Mouse (Mus musculus) embryonic facial prominence, embryonic 11.5 days (tissue): ENCODE measurements around the gene Cacna2d3. TPM values are rescaled to one million over a fixed set of nuclear protein-coding genes. Genes with fewer than 3 reads are reported as not detected.

Experiments
- ATAC-seq: fragments of 200-750 bp; cut with Nextera tagmentation; replicated peaks from 2 replicates; pipeline ENCODE4 v1.8.0; 2017; ENCODE audit warnings: low read depth; ENCODE audit not compliant: insufficient number of reproducible peaks, low FRiP score, low TSS enrichment
- DNase-seq: peaks from one replicate; pipeline ENCODE4 v3.0.0-alpha.2; 2015; ENCODE audit warnings: low spot score
- H3K27ac ChIP-seq: fragments of 300-500 bp; sonication (generic); replicated peaks from 2 replicates; pipeline ENCODE4 v1.5.1; 2014; ENCODE audit warnings: mild to moderate bottlenecking, low read depth, low read length, control low read depth
- H3K27me3 ChIP-seq: fragments of 300-500 bp; sonication (generic); 2 replicates; pipeline ENCODE4 v1.6.1; 2014; ENCODE audit warnings: mild to moderate bottlenecking, low read length, moderate library complexity, mixed read lengths; ENCODE audit not compliant: control insufficient read depth, insufficient read depth
- H3K36me3 ChIP-seq: fragments of 300-500 bp; sonication (generic); replicated peaks from 2 replicates; pipeline ENCODE4 v1.6.1; 2014; ENCODE audit warnings: low read depth, mild to moderate bottlenecking, low read length, moderate library complexity, mixed read lengths; ENCODE audit not compliant: control insufficient read depth, insufficient read depth
- H3K4me1 ChIP-seq: fragments of 300-500 bp; sonication (generic); 2 replicates; pipeline ENCODE4 v1.6.1; 2014; ENCODE audit warnings: low read length, mixed read lengths; ENCODE audit not compliant: control insufficient read depth, insufficient read depth
- H3K4me2 ChIP-seq: fragments of 300-500 bp; sonication (generic); 2 replicates; pipeline ENCODE4 v1.6.1; 2014; ENCODE audit warnings: low read depth, mild to moderate bottlenecking, control low read depth, low read length, moderate library complexity
- H3K4me3 ChIP-seq: fragments of 300-500 bp; sonication (generic); 2 replicates; pipeline ENCODE4 v1.5.1; 2014; ENCODE audit warnings: low read depth, low read length, control low read depth
- H3K9ac ChIP-seq: fragments of 300-500 bp; sonication (generic); replicated peaks from 2 replicates; pipeline ENCODE4 v1.6.1; 2014; ENCODE audit warnings: mild to moderate bottlenecking, control low read depth, low read length
- H3K9me3 ChIP-seq: fragments of 300-500 bp; sonication (generic); replicated peaks from 2 replicates; pipeline ENCODE4 v1.6.1; 2016; ENCODE audit warnings: mild to moderate bottlenecking, low read length, inconsistent platforms, mixed read lengths; ENCODE audit not compliant: control insufficient read depth
- WGBS: fragments of 180-500 bp; shearing (Covaris S2); extraction: QIAGEN DNeasy Blood & Tissue Kit; methylation state at CpG from one replicate; pipeline ENCODE4 v1.1.7; 2014; 5-methylcytosine and 5-hydroxymethylcytosine counted together
- polyA plus RNA-seq: library from polyadenylated mRNA; unstranded; fragments of >200 nt; fragmentation: Nextera tagmentation; extraction: Ambion mirVana; gene quantifications from 2 replicates; pipeline ENCODE4 v1.2.1, GENCODE M21; 2014

Cacna2d3 gene
- polyA plus RNA-seq, 1 experiment from 2014 or later, result 4.0 TPM

DNA sequence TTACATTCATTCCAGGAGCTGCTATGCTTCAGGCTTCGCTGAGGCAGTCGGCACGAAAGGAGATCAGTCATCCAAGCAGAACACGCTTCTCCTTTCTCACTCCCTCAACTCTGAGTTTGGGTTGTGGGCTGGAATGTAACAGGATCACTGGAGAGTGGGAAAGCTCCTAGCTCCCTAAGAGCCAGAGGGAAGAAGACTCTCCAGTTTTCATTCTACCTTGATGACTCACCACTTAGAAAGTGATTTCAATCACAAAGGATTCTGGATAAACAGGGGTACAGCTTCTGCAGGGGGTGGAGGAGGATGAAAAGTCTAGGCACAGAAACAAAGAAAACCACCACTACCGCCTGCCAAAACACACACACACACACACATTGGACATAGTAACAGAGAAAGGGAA lies 760.3 kb downstream of the Cacna2d3 start:
- H3K27ac ChIP-seq, result no peak overlapping the region
- H3K9ac ChIP-seq, result no peak overlapping the region
- H3K4me3 ChIP-seq, result no peak overlapping the region
- ATAC-seq, result no peak
- H3K36me3 ChIP-seq, result no peaks in the 10 kb centered on the region
- WGBS, result 63% methylated on average over 5 of the region's 5 CpGs
- H3K4me1 ChIP-seq, result no peaks in the 10 kb centered on the region
- no peaks in the 10 kb centered on the region for H3K9me3 ChIP-seq
- no peak for DNase-seq
- no peaks in the 10 kb centered on the region for H3K27me3 ChIP-seq
- no peak overlapping the region for H3K4me2 ChIP-seq

DNA sequence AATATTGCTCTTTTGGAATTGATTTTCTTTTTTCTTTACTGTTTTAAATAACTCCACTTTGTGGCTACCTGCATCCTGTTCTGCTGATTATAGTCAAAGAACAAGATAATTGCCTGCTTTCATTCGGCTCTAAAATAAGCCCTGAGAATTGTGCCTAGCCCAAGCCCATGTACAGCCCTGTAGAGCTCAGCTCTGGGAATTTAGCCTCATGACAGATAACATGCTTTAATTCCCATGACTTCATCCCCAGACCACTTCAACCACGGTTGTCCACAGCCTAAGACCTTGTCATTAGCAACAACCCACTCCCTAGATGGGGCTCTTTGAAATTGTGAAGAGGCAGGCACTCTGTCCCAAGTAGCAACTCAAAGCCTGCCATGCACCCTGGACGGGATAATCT lies 762.6 kb downstream of the Cacna2d3 start:
- ATAC-seq (no peak), DNase-seq (no peak)
- WGBS, result 51% methylated on average over 3 of the region's 3 CpGs
- no peak overlapping the region for H3K9ac ChIP-seq
- no peaks in the 10 kb centered on the region for H3K27me3 ChIP-seq
- H3K4me1 ChIP-seq, result peaks cover 3% of the 10 kb centered on the region
- H3K27ac ChIP-seq, result no peak overlapping the region
- no peaks in the 10 kb centered on the region for H3K9me3 ChIP-seq
- H3K36me3 ChIP-seq, result no peaks in the 10 kb centered on the region
- H3K4me3 ChIP-seq, result no peak overlapping the region
- no peak overlapping the region for H3K4me2 ChIP-seq

DNA sequence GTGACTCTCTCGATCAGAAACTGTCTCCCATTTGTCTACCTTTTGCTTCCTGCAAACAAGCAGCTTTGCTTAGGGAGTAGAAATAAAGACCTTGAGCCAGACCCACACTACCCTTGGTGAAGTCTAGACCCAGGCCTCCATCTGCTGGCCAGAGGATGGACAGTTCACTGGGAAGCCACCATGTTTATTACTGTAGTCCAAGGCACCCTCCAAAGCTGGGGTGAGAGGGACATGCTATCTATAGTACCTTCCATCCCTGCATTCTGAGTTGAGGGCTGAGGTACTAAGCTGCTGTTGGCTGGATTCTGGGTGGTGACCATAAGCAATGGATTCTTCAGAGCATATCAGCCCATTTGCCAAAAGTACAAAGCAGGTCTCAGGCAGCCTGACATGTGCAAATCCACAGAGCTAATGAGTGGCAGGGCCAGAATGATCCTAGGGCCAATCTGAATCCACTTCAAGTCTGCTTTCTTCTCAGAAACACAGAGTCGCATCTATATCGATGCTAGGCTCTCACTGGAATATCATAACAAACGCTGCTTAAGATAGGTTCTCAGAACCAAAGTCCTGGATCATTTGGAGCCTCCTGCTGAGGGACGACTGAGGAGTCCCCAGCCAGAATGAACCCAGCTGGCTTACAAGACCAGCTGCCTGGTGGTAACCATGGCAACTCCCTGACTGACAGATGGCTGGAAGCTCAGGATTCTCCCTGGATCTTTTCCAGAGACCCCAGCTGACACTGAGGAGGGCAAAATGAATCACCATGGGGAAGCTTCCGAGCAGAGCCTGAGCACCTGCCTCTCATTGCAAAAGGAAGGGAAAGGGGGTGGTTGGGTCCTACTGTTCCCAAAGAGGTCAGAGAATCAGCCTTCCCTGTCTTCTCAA lies 763.3 kb downstream of the Cacna2d3 start:
- no peak overlapping the region for H3K27ac ChIP-seq
- 21% methylated on average over 6 of the region's 6 CpGs for WGBS
- ATAC-seq (peak; percentile 85), DNase-seq (peak; percentile 85)
- no peak overlapping the region for H3K4me3 ChIP-seq
- H3K27me3 ChIP-seq, result no peaks in the 10 kb centered on the region
- H3K4me2 ChIP-seq, result no peak overlapping the region
- no peaks in the 10 kb centered on the region for H3K9me3 ChIP-seq
- H3K36me3 ChIP-seq, result no peaks in the 10 kb centered on the region
- H3K9ac ChIP-seq, result no peak overlapping the region
- H3K4me1 ChIP-seq, result peaks cover 3% of the 10 kb centered on the region

DNA sequence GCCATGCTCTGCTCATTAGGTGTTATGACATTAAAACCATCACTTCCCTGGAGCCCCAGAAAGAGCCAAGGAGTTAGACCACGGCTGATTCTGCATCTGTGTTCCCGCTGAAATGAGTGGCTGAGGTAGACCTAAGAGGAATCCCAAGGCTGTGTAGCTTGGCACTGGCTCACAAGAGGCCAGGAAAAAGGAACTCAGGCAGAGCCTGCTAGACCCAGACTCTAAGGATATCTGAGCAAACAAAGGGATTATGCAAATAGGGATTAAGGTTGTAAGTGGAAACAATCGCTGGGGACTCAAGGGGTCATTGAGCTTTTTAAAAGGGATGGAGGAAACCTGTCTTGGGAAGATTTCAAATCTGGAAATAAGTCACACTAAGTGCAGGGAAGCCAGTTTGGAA lies 766.5 kb downstream of the Cacna2d3 start:
- Histone ChIP-seq H3K36me3 (no peaks in the 10 kb centered on the region), H3K27ac (no peak overlapping the region), H3K4me3 (no peak overlapping the region), H3K4me2 (no peak overlapping the region), H3K27me3 (no peaks in the 10 kb centered on the region), H3K9me3 (no peaks in the 10 kb centered on the region), H3K9ac (no peak overlapping the region), H3K4me1 (peaks cover 3% of the 10 kb centered on the region)
- no peak for ATAC-seq
- peak; percentile 33 for DNase-seq
- WGBS, result 6% methylated on average over 3 of the region's 3 CpGs

DNA sequence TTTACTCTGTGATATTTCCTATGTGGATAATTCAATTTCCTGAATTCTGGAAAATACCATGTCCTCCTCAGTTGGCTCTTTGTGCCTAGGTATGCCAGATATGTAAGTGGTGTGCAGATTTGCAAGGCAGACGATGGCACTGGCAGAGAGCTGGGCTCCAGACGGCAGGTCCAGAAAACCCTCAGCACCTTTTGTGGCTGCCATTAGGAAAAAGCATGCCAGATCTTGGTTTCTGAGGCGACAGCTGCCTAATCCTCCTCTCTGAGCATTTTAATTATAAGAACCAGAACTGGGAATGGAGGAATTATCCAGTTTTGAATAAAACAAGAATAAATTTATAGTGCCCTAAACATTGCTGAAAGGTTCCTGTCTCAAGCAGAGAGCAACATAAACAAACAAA lies 767.1 kb downstream of the Cacna2d3 start:
- no peaks in the 10 kb centered on the region for H3K9me3 ChIP-seq
- no peaks in the 10 kb centered on the region for H3K36me3 ChIP-seq
- no peak for ATAC-seq
- 11% methylated on average over 3 of the region's 3 CpGs for WGBS
- H3K9ac ChIP-seq, result no peak overlapping the region
- no peak overlapping the region for H3K27ac ChIP-seq
- H3K4me2 ChIP-seq, result no peak overlapping the region
- no peak overlapping the region for H3K4me3 ChIP-seq
- peaks cover 3% of the 10 kb centered on the region for H3K4me1 ChIP-seq
- H3K27me3 ChIP-seq, result no peaks in the 10 kb centered on the region
- DNase-seq, result peak; percentile 32

DNA sequence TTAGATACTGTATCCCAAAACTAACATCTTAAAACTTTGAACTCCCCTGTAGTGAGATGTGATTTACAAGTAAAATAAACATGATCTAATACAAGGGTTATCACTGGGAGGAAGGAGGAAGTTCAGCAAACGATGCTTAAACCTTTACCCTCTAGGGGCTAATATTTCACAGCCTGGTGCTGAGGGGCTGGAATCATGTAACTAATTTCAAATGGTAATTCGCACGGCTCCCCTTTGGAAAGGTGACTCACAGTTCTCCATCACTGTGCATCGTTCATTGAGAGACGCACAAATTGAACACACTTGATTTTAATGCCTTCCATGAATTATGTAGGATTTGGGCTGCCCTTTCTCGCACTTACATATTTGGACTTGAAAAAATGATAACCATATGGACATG lies 767.6 kb downstream of the Cacna2d3 start:
- no peak overlapping the region for H3K4me3 ChIP-seq
- 26% methylated on average over 6 of the region's 6 CpGs for WGBS
- no peaks in the 10 kb centered on the region for H3K27me3 ChIP-seq
- no peak overlapping the region for H3K9ac ChIP-seq
- H3K4me1 ChIP-seq, result peaks cover 3% of the 10 kb centered on the region
- ATAC-seq (no peak), DNase-seq (peak; percentile 61)
- no peaks in the 10 kb centered on the region for H3K9me3 ChIP-seq
- H3K27ac ChIP-seq, result no peak overlapping the region
- H3K36me3 ChIP-seq, result no peaks in the 10 kb centered on the region
- no peak overlapping the region for H3K4me2 ChIP-seq

DNA sequence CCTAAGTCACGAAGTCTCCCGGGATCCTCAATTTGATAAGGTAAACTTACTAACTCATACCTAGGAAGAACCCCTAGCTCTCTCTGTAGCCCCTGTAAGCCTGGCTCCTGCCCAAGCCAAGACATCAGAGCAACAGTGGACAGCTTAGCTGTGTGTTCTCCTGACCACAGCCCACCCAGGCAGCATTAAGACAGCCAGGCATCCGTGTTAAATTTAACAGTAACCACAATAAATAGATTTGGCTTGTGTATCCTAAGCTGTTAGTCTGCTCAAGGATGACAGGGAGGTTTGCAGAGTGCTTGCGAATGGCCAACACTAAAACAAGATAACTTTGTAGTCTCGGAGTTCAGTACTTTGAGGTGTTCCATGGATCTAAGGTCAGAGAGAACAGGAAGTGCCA lies 768.3 kb downstream of the Cacna2d3 start:
- Histone ChIP-seq H3K27ac (no peak overlapping the region), H3K4me1 (peaks cover 3% of the 10 kb centered on the region), H3K4me3 (no peak overlapping the region), H3K9ac (no peak overlapping the region), H3K36me3 (no peaks in the 10 kb centered on the region), H3K9me3 (no peaks in the 10 kb centered on the region), H3K27me3 (no peaks in the 10 kb centered on the region), H3K4me2 (no peak overlapping the region)
- ATAC-seq (no peak), DNase-seq (no peak)
- 63% methylated on average over 5 of the region's 5 CpGs for WGBS

DNA sequence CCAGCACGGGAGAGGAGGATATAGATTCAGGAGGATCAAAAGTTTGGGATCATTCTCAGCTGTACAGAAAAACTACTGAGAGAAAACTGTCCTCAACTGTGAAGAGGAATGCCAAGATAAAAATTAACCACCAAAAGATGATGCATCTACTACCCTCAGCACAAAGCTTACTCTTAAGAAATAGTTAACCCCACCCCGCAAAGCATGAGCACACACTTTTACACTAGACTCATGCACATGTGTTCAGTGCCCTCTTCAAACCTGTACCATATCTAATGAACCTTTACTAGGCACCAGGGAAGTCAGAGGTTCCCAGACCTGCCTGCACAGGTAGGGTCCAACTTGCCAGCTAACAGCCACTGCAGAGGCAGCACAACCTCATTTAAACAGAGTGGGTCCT lies 771.2 kb downstream of the Cacna2d3 start:
- H3K4me3 ChIP-seq, result no peak overlapping the region
- no peaks in the 10 kb centered on the region for H3K9me3 ChIP-seq
- 96% methylated on average over 2 of the region's 2 CpGs for WGBS
- ATAC-seq, result no peak
- H3K27me3 ChIP-seq, result no peaks in the 10 kb centered on the region
- no peak overlapping the region for H3K4me2 ChIP-seq
- peaks cover 3% of the 10 kb centered on the region for H3K4me1 ChIP-seq
- no peak overlapping the region for H3K9ac ChIP-seq
- H3K27ac ChIP-seq, result no peak overlapping the region
- no peak for DNase-seq
- no peaks in the 10 kb centered on the region for H3K36me3 ChIP-seq
